Mouse (Mus musculus) testis, postnatal 10 days (tissue): ENCODE measurements around the gene Abtb2.
A peak's percentile ranks its signal among the peaks of the same experiment; 100 is the strongest.

Experiments
- DNase-seq: peaks from one replicate; pipeline ENCODE4 v3.0.0; 2021; ENCODE audit warnings: low spot score

The Abtb2 gene

DNA sequence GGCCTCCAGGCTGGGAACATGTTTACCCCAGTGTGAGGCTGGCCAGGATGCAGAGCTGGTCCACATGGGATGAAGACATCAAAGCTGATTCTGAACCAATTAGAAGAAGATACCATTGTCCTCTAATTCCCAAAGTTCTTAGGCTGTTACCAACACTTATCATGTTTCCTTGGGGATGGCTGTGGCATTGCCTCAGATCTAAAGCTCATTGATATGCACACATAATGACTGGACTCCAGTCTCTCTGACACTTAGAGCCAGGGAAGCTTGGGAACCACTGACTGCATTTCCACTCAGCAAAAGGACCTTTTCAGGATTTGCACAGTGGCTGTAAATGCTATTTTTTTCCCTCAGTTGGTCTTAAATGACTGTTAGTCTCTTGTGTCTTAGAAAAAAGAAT, 52.3 kb downstream of the Abtb2 start:
- DNase-seq: no peak

DNA sequence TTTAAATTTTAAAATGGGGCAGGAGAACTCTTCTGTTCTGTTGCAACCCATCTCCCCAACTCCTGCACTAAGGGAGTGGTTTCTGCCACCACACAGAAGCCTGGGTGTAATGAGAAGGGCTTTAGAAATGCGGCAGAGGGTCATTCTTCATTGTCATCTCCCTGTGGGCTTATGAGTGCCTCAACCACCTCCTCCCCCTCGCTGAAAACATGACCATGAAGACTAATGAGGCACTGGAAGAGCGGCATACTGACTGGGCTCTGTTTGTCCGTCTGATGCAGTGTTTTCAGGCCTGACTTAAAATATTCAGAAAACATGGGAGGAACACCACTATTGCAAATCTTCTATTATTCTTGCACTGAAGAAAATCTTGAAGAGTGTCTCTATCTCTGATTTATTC, 56.8 kb downstream of the Abtb2 start:
- DNase-seq: no peak

DNA sequence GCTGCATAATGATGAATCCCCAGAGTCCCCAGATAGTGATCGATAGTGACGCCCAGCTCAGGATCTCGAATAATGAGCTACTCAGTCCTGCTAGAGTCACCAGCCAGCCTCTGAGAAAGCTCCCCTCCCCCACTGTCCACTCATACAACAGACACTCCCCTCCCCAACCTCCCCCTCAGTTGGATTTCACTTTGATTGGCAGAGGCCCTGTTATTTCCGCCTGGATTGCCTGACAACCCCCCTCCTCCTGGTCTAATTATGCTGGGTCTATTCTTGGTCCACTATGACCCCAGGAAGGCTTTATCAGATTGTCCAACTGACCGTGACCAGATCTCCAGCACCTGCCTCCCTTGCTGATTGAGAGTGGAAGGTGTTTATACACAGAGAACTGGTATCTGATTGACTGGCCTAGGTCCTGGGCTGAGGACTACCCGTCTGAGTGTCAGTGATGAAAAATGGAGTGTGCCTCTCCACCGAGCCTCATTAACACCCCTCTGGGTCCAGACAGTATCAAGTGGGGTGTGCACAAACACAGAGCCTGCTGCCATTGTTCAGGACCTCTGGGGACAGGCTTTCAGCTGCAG, 59.3 kb downstream of the Abtb2 start:
- DNase-seq: no peak

DNA sequence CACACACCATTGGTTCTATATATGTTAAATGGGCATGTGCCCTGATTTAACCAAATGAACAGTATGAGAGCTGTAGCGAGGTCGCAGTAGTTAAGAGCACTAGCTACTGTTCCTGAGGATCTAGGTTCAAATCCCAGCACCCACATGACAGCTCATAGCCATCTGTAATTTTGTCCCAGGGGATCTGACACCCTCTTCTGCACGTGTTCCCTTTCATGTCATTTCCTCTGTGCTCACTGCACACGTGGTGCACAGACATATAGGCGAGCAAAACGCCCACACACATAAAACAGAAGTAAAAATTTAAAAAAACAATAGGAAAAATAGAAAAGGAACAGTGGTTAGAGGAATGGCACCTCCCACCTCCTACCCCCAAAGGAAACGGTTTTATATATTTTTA, 61.0 kb downstream of the Abtb2 start:
- DNase-seq: no peak

DNA sequence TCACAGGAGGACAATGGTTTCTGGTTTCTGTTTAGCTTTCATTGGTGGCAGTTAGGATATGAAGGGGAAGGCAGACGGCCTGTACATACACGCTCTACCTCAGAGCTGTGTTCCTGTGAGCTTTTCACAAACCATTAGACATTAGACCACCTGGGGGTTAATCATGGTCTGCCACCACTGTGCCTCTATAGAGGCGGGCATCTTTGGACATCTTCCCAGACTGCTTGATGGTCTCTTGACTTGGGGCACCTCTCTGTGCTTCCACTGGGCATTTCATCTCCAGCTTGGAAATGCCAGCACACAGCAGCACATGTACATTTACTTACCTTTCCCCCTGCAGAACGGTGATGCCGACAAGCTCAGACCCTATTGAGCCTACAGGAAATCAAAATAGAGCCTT, 63.8 kb downstream of the Abtb2 start:
- no peak for DNase-seq

DNA sequence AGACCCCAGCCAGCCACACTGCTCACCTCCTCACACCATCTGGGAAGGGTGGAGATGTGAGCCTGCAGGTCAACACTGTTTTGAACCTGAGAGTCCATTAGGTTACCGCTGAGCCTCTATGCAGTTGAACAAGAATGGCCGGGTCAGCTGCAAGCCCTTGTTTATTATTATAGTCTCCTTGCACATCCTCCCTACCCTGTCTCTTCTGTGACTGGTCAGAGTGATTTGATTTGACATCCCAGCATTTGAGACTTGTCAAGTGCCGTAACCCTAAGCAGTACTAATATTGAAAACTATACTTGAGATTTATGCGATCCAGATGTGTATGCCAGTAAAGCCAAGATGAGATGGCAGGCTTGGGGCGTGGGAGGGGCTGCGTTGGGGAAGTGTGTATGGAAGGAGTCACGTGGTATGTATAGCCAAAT, 65.2 kb downstream of the Abtb2 start:
- DNase-seq: peak; percentile 39

DNA sequence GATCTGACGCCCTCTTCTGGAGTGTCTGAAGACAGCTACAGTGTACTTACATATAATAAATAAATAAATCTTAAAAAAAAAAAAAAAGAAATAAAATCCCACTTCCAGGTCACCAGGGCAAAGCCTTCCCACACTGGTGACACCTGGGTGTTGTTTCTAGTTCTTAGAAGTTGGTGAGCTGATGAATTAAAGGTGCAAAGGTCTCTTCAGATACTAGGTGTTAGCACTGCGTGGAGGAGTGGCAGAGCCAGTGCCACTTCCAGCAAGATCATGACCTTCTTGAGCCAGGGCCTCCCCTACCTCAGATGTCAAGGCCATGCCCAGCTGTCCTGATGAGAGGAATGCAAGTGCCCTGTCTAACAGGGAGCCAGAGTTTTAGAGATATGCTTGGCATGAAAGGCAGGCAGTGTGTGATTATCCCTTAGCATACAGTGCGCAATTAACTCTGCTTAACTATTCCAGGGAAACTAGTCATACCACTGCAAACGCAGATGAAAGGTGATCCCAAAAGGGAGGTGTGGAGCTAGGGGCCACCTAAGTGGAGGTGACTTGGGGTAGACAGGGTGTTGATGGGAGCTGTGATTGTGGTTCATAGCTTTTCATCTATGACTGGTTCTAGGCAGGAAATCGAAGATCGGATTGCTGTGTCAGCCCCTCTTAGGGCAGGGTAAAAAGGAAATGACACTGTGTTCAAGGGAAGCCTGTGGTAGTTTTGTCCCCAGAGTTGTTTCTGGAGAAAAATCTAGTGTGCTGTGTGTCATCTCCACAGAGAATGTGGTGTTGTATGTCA, 66.2 kb downstream of the Abtb2 start:
- peak; percentile 26 for DNase-seq

DNA sequence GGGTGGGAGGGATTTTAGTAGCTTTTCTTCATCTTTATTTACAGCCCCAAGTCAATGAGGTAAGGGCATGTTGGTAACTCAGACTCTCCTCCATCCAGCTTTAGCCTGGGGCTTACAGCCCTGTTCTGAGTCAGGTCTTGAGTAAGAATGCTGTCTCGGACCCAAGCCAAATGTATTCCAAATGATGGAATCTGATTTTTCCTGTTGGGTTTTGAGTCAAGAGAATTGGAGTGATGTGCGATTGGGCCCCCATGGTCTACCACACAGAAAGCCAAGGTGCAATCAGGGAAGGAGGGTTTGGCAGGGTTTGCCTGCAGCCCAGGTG, 66.8 kb downstream of the Abtb2 start:
- no peak for DNase-seq

DNA sequence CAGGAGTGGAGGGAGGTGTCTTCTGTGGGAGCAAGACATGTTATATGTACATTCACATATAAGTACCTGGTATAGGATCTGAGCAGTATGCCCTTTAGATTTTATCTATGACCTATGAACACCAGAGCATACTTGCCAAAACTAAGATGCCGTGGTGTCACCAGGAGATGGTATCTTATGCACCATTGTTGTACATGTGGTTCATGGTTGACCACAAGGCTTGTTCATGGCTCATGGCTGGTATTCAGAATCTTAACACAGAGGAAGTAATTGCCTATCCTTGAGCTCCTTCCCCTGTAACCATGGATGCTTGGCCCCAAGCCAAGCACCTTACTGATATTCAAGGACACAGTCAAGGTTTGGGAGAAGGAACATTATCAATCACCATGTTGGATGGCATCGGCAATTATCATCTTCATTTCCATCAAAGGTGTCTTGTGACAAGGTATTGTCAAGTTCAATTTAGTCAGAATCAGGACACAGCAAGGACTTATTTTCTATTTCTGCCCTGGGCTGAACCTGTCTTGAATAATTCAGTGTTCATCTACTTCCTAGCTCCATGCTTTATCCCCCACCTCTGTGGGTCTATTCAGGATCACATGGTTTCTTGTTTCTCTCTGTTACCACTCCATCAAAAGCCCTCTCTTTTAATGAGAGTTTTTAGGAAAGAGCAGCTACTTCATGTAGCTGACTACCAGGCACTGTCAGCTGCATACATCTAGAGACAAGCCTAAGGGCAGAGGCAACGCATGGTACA, 69.8 kb downstream of the Abtb2 start:
- no peak for DNase-seq

DNA sequence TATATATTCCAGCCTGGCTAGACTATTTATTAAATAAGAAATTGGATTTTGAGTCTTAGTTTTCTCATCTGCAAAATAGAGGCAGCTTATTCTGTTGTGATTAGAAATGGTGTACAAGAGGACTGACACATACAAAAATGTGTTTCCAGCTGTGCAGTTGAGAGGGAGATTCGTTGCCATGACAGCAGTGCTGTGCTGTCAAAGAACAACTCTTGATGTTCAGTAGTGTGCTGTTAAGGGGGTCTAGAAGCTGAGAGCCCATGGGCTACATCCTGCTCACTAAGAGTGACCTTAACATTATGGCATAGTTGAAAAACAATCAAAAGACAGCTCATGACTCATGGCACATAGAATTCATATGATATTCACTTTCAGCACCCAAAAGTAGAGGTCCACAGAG, 71.3 kb downstream of the Abtb2 start:
- DNase-seq: no peak

DNA sequence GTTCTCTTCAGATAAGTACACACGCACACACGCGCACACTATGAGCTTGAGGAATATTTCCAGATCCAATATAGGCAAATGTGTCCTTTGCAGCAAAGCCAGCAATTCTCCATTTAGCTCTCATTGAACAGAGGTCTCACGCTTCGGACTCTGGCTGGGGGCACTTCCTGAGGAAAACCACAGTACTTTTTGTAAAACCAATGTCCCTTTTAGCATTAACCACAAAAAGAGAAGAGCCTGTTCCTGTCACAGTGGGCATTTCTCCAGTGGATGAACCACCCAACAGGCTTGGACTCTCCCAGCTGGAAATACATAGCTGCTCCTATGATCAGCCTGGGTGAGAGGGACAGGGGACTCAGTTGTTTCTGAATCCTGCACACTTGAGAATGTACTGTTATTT, 71.8 kb downstream of the Abtb2 start:
- no peak for DNase-seq

DNA sequence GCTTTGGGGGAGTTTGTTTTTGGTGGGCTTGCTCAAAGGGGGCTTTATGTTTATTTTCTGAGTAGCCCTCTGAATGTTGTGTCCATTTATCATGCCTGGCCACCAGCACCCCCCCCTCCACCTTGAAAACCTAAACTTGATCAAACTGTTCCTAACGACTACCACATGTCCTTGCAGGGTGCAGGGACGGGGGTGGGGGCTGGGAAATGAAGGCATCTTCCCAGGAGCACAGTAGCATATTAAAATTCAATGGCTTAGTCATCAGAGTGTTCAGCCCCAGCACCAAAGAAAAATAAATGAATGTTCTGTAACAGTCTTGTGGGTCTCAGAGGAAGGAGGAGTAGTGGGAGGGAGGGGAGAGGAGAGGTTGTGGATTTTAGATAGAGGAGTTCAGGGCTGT, 73.6 kb downstream of the Abtb2 start:
- no peak for DNase-seq

DNA sequence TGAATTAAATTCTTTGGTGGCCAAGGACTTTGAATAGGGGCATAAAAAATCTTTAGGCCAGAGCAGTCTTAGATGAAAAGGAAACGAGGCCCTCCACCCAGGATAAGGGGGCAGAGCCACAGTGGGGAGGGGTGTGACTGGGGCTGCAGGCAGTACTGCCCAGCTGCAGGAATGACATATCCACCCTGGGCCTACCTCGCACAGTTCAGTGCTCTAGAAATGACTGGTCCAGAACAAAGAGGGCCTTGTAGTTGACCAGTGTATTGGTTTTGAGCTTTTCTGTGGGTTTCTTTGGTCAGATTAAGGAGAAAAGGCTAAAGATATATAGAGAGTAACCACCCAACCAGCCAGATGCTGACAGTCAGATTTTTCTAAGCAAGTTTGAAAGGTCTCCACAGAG, 74.8 kb downstream of the Abtb2 start:
- no peak for DNase-seq

DNA sequence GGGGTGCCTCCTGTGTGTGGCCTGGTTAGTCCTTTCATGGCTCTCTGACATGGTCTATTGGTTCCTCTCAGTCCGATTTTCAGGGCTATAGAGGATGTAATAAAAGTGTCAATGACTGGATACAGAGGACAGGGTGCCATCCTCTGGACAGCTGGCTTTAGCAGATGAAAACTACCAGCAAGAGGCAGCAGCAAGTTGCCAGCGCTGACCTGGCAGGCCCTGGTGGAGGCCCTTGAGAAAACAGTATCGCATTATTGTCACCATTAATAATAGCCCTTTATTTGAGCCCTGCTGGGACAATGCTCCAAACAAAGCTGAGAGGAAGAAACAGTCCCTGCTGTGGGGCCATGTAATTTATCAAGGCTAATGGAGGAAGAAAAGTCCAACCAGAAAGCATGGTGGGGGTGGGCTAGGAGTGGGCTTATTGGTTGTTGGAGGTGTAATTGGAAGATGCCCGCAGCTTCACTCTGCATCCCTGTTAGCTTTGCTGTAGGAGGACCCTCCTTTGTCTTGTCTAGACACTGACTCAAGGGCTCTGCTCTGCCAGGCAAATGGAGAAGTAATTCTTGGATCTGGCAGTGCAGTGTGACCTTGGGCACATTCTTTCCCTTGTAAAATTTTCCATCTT, 77.6 kb downstream of the Abtb2 start:
- DNase-seq: no peak

DNA sequence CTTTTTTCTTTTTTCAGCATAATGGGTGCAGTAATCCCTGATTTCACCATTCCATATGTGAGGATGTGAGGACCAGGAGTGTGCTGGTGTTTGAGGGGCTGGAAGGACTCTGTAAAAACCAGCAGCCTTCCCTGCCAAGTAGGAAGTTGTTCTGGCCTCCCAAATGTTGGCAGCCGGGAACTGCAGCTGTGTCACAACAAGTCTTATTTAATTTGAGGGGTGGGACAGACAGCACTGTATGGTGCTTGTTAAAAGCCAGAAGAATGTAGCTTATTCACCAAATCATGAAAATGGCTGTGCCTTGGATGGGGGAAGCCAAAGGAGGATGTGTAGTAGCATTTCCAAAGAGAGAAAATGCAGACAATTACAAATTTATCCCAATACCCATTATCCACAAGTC, 78.3 kb downstream of the Abtb2 start:
- DNase-seq: peak; percentile 35

DNA sequence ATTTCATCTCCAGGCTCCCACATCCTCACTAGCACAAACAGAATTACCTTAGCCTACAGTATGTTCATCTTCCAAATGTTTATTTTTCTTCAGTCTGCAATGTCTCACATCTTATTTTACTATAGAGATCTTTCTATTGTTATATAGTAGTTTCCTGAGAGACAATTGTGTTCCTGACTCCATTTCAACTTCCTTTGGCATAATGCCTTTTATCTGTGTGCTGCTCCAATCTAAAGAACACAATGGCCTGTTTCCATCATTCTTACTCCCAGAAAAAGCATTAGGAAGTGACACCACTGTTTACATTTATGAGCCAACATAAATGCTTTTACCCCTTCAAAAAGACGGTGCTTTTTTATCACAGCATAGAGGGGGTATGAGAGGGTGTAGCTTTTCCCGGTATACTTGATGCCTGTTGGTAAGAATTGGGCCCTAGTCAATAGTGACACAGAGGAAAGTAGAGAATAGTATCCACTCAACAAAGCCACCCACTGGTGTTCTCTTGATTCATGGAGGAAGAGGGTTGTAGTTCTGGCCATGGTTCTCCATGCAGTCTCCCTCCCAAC, 84.3 kb downstream of the Abtb2 start:
- DNase-seq: no peak

DNA sequence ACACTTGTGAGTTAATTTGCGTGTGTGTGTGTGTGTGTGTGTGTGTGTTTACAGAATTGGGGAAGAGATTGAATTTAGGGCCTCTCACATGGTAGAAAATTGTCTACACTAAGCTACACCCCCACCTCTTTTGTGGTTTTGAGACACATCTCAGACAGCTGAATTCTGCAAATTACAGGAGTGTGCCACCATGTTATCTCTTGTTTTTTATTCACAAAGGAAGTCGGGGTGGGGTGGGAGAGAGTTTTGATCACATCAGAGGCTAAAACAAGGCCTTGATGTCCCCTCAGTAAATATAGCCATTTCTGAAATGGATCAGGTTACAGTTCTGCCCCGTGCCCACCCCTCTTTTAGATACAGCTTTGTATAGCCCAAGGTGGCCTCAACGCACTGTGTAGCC, 86.0 kb downstream of the Abtb2 start:
- DNase-seq: no peak

DNA sequence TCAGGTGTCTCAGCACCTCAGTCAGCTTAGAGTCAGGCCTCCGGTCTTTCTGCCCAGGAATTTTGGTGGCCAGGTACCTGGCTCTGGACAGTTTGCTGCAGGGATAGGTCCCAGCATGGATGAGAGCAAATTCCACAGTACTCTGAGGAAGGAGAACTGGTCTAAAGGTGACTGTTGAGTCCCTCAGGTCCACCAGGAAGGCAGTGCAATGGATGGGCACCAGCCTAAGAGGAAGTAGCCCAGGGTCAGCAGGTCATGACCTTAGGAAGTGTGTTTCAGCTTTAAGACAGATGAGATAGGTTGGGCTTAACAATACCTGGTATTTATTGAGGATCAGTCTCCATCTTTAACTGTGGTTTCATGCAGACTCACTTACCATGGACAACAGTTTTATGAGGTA, 88.9 kb downstream of the Abtb2 start:
- DNase-seq: no peak

DNA sequence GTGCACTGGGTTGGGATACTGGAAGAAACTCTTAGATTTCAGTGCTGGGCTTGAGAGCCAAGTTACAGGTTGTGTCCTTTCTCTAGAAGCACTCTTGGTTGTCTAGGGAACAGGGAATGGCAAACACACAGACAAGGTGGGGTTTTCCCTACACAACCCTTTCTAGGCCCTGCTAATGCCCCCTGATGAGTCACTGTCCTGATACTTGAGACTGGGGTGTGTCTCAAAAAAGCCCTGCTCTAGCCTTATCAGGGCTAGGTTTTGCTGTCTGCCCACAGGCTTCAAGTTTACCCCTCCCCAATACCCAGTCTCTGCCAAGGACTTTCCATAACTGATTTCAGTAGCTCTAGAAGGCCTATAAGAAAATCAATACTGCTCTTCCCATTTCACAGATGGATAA, 89.9 kb downstream of the Abtb2 start:
- DNase-seq: no peak

DNA sequence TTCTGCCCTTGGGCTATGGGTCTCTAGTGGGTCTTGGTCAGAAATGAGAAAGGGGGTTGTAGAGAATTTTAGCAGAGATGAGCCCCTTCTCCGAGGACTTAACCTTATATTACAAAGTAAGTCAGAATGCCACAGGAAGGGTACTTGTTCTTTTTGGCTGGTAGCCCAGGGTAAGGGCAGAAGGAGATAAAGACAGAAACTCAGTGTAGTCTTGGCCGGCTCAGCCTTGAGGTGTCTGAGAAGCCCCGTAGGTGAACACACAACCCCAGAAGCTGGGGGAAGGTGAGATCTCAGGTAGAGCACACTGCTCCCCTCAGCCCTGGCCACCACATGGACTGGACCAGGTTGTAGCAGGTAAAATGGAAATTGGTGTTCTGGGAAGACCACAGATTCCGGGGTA, 93.1 kb downstream of the Abtb2 start:
- no peak for DNase-seq

DNA sequence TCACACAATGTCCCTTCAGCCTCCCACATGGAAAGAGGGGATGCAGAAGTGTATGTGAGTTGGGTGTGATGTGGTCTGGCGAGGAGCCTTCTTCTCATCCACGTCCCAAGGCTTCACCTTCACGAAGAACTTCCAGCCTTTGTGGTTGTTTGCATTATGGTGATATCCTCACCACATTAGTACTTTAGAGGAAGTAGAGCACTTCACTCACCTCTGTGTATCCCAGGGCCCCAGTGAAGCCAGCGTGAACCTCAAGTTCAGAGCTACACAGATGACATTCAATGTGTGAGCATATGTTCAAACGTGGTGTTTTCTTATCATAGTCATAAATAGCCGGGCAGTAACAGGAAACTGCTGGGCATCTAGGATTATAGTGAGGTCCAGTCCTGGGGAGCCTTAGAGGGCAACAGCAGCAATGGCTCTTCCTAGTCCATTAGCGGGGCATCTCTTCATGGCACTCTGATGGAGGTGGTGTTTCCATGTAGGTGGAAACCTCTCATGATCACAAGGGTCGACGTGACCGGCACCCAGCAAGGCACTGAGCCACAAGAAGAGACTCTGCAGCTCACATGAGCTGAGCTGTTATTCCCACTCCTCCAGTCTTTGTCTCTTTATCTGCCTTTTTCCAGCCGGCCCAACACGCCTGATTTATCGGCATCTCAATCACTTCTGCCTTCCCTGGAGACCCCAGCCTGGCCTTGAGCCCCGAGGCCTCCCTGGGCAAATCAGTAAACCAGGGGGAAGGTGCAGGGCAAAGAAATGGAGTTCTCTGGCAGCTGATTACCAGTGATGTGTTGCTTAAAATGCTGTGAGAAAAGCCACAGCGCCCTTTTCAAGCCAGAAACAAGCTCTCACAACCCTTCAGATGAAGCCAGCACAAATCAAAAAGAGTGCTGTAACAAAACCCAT, 93.8 kb downstream of the Abtb2 start:
- no peak for DNase-seq

DNA sequence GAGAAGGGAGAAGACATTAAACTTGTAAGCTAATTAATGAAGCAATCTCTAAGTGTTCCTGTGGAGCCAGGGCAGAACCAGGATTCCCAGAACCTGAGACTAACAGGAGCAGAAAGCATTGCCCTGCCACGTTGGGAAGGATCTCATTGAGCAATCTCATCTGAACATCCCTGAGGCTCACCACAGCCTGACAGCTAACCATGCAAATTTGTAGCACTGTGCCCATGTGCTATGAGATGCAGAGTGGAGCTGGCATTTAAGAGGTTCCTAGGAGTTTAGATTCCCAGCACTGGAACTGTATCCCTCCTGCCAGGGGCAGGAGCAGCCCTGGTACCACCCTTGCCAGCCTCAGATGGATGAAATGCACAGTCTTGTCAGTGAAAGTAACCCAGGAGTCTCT, 95.6 kb downstream of the Abtb2 start:
- no peak for DNase-seq
